Mouse (Mus musculus) midbrain, embryonic 12.5 days (tissue): ENCODE measurements around the gene Wdr90. TPM values are rescaled to one million over a fixed set of nuclear protein-coding genes. Genes with fewer than 3 reads are reported as not detected.
"Not testable (repeated sequence)": the region's sequence is repeated elsewhere in the genome, so short reads cannot be mapped to it uniquely, and the experiment has no call there.

ENCODE experiments used
- ATAC-seq: fragments of 200-750 bp; cut with Nextera tagmentation; 2 replicates; pipeline ENCODE4 v1.8.0; 2017; ENCODE audit warnings: low read depth, moderate TSS enrichment, moderate library complexity; ENCODE audit not compliant: low FRiP score
- H3K27ac ChIP-seq: fragments of 300-500 bp; sonication (generic); replicated peaks from 2 replicates; pipeline ENCODE4 v1.5.1; 2016; ENCODE audit warnings: mild to moderate bottlenecking
- H3K27me3 ChIP-seq: fragments of 300-500 bp; sonication (generic); 2 replicates; pipeline ENCODE4 v1.6.1; 2016; ENCODE audit warnings: mild to moderate bottlenecking
- H3K36me3 ChIP-seq: fragments of 300-500 bp; sonication (generic); 2 replicates; pipeline ENCODE4 v1.6.1; 2016
- H3K4me1 ChIP-seq: fragments of 300-500 bp; sonication (generic); 2 replicates; pipeline ENCODE4 v1.6.1; 2016
- H3K4me2 ChIP-seq: fragments of 300-500 bp; sonication (generic); replicated peaks from 2 replicates; pipeline ENCODE4 v1.6.1; 2016; ENCODE audit warnings: mild to moderate bottlenecking, moderate library complexity
- H3K4me3 ChIP-seq: fragments of 300-500 bp; sonication (generic); 2 replicates; pipeline ENCODE4 v1.5.1; 2016; ENCODE audit warnings: mild to moderate bottlenecking
- H3K9ac ChIP-seq: fragments of 300-500 bp; sonication (generic); replicated peaks from 2 replicates; pipeline ENCODE4 v1.6.1; 2016; ENCODE audit warnings: mild to moderate bottlenecking, moderate library complexity
- H3K9me3 ChIP-seq: fragments of 300-500 bp; sonication (generic); 2 replicates; pipeline ENCODE4 v1.6.1; 2016; ENCODE audit warnings: mild to moderate bottlenecking
- WGBS: fragments of 180-500 bp; shearing (Covaris S2); methylation state at CpG from one replicate; pipeline ENCODE4 v1.1.7; 2016; 5-methylcytosine and 5-hydroxymethylcytosine counted together
- microRNA-seq: library from miRNA; unstranded; fragments of <30 nt; microRNA quantifications from one replicate; pipeline ENCODE4, GENCODE M21; 2017
- polyA plus RNA-seq: library from polyadenylated mRNA; unstranded; fragments of >200 nt; fragmentation: Nextera tagmentation; extraction: Ambion mirVana; gene quantifications from 2 replicates; pipeline ENCODE4 v1.2.1, GENCODE M21; 2016

Gene Wdr90
- polyA plus RNA-seq, 1 experiment from 2014 or later: 38.1 TPM

DNA sequence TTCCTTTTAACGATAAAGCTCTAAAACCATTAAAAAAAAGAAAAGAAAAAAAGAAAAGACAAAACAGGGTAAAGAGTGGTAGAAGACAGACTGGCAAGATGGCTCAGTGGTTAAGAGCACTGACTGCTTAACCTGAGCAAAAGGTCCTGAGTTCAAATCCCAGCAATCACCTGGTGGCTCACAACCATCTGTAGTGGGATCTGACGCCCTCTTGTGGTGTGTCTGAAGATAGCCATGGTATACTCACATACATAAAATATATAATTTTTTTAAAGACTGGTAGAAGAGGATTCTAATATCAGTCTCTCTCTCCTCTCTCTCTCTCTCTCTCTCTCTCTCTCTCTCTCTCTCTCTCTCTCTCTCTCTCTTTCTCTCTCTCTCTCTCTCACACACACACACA lies 53.8 kb downstream of the Wdr90 start:
- 50% methylated on average over 2 of the region's 2 CpGs for WGBS
- not testable (repeated sequence) for H3K4me3 ChIP-seq, H3K9me3 ChIP-seq, H3K9ac ChIP-seq, H3K36me3 ChIP-seq, ATAC-seq, H3K27me3 ChIP-seq, H3K4me2 ChIP-seq
- peaks cover 42% of the 10 kb centered on the region for H3K4me1 ChIP-seq
- H3K27ac ChIP-seq: 0 out of 2 replicates have a peak overlapping the region, but pooled peaks have one; percentile 98

DNA sequence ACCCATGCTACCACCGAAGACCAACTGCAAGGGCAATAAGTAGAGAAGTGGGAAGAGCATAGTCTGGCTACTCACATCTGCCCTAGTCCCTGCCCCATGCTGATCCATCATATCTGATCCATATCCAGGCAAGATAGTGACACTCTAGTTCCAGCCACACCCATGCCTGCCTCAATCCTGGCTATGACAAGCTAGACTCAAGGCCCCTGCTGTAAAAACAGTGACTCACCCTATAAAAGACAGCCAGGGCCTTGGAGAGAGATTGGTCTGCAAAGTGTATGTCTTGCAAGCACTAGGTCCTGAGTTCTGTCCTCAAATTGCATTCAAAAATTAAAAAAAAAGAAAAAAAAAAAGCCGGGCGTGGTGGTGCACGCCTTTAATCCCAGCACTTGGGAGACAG lies 54.8 kb downstream of the Wdr90 start:
- Histone ChIP-seq H3K9me3 (no peaks in the 10 kb centered on the region), H3K4me2 (no peak overlapping the region), H3K36me3 (no peaks in the 10 kb centered on the region), H3K4me1 (peaks cover 47% of the 10 kb centered on the region), H3K4me3 (no peak overlapping the region), H3K27ac (no peak overlapping the region), H3K27me3 (peaks cover 8% of the 10 kb centered on the region; the same call in 1 of the 2 replicates), H3K9ac (no peak overlapping the region)
- ATAC-seq: no peak
- WGBS: 90% methylated on average over 4 of the region's 4 CpGs

DNA sequence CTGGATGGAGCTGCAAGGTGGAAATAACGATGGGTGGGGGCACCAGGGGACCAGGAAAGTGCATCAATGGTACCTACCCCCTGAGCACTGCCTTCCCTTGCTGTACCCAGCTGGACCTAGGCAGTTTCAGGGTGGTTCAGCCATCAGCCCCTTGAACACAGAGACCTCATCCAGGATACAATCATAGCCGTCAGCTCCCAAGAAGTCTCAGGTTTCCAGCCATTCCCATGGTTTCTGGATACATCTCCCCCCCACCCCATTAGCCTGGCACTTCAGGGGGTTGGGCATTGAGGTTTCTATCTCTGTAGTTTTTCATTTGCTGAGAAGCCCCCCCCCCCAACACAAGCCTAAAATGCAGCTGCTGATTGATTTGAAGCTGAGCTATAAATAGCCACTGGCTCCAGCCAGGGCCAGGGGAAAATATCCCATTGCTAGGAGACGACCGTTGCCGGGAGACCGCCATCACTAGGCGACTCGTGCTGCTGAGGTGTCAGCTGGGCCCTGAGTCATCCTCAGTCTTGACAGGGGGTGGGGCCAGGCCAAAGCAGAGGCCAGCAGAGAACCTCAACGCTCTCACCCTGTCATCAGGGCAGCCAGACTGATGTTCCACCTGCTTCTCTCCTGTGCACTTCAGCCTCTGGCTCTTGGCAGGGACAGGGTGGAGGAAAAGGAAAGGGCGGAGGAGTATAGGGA lies 58.3 kb downstream of the Wdr90 start:
- ATAC-seq: peak; percentile 95
- H3K36me3 ChIP-seq: no peaks in the 10 kb centered on the region
- peaks cover 24% of the 10 kb centered on the region for H3K4me1 ChIP-seq
- peak overlapping the region; percentile 13; the same call in 1 of the 2 replicates for H3K4me3 ChIP-seq
- H3K27ac ChIP-seq: peak overlapping the region; percentile 95
- H3K9me3 ChIP-seq: no peaks in the 10 kb centered on the region
- peak overlapping the region; percentile 48 for H3K4me2 ChIP-seq
- WGBS: 9% methylated on average over 10 of the region's 10 CpGs
- peaks cover 8% of the 10 kb centered on the region for H3K27me3 ChIP-seq
- 0 out of 2 replicates have a peak overlapping the region, but pooled peaks have one; percentile 5 for H3K9ac ChIP-seq

DNA sequence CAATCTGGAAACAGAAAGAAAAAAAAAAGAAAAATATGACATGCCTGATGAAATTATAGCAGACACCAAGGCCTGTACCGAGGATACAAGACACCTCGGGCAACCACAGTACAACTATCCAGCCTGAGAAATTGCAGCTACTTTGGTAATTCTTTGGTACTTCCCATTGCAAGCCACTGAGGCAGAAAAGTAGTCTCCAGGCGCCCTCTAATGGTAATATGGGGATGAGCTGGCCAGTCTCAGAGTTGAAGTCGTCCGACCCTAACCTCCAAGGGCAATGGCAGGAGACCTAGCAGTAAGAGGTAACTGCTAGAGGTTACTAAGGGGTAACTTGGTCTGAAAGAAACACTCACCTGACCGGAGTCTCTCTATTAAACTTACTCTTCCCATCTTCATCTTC lies 60.3 kb downstream of the Wdr90 start:
- no peak overlapping the region for H3K9ac ChIP-seq
- WGBS: 7% methylated on average over 6 of the region's 6 CpGs
- no peak overlapping the region for H3K27ac ChIP-seq
- no peak overlapping the region for H3K4me3 ChIP-seq
- no peak for ATAC-seq
- H3K27me3 ChIP-seq: peaks cover 8% of the 10 kb centered on the region
- no peak overlapping the region for H3K4me2 ChIP-seq
- no peaks in the 10 kb centered on the region for H3K9me3 ChIP-seq
- peaks cover 33% of the 10 kb centered on the region for H3K4me1 ChIP-seq
- H3K36me3 ChIP-seq: no peaks in the 10 kb centered on the region

DNA sequence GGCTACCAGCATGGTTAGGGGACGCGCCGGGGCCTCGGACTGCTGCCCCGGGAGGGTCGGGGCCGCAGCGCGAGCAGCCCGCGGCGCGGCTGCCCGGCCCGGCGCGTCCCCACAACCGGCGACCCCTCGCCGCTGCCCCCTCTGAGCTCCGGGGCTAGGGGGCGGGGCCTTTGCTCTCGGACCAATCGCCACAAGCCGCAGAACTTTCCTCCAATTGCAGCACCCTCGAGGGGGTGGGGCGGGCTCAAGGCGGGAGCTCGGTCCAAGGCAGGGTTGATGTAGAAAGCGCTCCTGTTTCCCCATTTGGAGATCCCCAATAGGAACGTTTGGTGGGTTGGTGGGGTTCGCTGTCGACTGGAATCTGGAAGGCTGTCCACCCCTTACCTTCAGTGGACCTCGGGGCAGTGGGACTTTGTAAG lies 64.3 kb downstream of the Wdr90 start, which contains the start of gene Metrn:
Gene Metrn (minus strand): TSS at position 186 of the 419 bp plus-strand sequence.
- peak within 1 kb of the TSS; percentile 93 for H3K27ac ChIP-seq

DNA sequence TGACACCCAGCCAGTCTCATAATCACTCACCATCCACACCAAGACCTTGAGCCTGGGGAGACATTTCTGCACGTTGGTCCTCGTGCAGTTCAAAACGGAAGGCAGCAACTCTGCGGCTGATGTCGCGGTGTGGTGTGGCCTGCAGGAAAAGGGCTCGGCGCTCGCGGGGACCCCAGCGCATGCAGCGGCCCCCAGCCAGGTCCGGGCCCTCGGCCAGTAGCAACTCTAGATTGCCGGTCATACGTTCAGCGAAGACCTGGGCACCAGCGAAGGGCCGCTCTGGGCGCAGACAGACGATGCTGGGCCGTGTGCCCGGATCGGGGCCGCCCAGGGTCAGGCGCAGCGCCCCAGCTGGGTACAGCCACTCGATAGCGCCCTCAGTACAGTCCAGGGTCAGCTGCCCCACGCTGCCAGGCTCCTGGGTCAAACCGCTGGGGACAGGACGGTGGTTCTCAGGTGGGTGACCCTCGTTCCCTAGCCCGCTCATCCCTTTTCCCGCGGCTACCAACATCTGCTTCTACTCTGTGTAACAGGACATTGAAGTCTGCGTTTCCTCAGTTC lies 65.0 kb downstream of the Wdr90 start:
- Histone ChIP-seq H3K27me3 (peaks cover 1% of the 10 kb centered on the region), H3K4me1 (peaks cover 55% of the 10 kb centered on the region), H3K4me3 (peak overlapping the region; percentile 80), H3K9me3 (no peaks in the 10 kb centered on the region), H3K27ac (peak overlapping the region; percentile 93), H3K4me2 (peak overlapping the region; percentile 92), H3K36me3 (no peaks in the 10 kb centered on the region), H3K9ac (peak overlapping the region; percentile 75)
- WGBS: under 1% methylated on average over 37 of the region's 37 CpGs
- ATAC-seq: no peak

More for the DNA sequence above, 64.3 kb downstream of the Wdr90 start, which contains the start of gene Metrn:
- under 1% methylated on average over 34 of the region's 35 CpGs for WGBS
- Histone ChIP-seq H3K9me3 (no peaks in the 10 kb centered on the region), H3K4me1 (peaks cover 50% of the 10 kb centered on the region), H3K27me3 (peaks cover 5% of the 10 kb centered on the region), H3K36me3 (no peaks in the 10 kb centered on the region), H3K9ac (peak within 1 kb of the TSS; percentile 75), H3K4me2 (peak within 1 kb of the TSS; percentile 92), H3K4me3 (peak within 1 kb of the TSS; percentile 80)
- ATAC-seq: peak; percentile 77

DNA sequence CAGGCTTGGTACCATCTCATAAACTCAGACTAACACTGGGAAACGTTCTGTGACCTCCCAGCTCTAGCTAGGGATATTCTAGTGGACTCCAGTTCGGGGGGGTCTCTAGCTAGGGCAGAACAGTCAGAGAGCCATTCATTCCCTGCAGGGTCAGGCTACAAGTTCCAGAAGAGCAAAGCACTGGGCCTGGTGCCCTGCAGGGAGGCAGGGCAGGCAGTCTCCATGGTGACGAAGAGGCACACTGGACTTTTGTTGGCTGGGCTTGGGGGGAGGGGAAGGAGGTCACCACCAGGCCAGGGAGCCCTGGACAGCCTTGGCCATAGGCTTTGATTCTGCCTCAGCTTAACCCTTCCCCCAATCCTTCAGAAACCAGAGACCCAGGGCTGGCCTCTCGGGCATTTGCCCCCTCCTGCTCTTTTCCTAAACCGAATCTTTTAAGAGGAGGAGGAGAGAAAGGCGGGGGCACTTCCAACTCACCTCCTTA lies 65.7 kb downstream of the Wdr90 start, which contains the start of gene AC134908.4:
Gene AC134908.4 (minus strand): TSS at position 51 of the 484 bp plus-strand sequence.
- no peaks in the 10 kb centered on the region for H3K9me3 ChIP-seq
- WGBS: under 1% methylated on average over 6 of the region's 6 CpGs
- H3K4me1 ChIP-seq: peaks cover 61% of the 10 kb centered on the region
- H3K9ac ChIP-seq: peak within 1 kb of the TSS; percentile 75
- peak within 1 kb of the TSS; percentile 80 for H3K4me3 ChIP-seq
- no peak for ATAC-seq
- H3K36me3 ChIP-seq: no peaks in the 10 kb centered on the region
- peak within 1 kb of the TSS; percentile 93 for H3K27ac ChIP-seq
- H3K27me3 ChIP-seq: no peaks in the 10 kb centered on the region
- peak within 1 kb of the TSS; percentile 92 for H3K4me2 ChIP-seq

DNA sequence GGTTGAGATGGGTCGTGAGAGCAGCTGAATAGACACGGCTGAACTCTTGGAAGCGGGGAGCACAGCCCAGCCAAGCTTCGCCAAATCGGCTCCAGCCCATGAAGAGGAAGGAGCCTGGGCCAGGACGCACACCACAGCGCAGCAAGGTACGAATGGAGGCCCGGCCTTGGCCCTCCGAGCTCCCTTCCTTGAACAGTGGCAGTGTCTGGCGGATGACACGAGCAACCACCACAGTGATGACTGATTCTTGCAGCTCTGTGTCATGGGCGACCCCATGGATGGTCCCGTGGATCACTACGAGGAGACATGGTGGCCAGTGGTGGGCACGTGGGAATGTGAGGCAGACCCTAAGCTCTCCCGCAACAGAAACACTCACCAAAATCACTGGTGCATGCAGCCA lies 66.3 kb downstream of the Wdr90 start:
- 0 out of 2 replicates have a peak, but pooled peaks cover 3% of the 10 kb centered on the region for H3K36me3 ChIP-seq
- ATAC-seq: no peak
- H3K27ac ChIP-seq: peak overlapping the region; percentile 93
- peak overlapping the region; percentile 80 for H3K4me3 ChIP-seq
- peaks cover 64% of the 10 kb centered on the region for H3K4me1 ChIP-seq
- peak overlapping the region; percentile 75 for H3K9ac ChIP-seq
- 52% methylated on average over 17 of the region's 17 CpGs for WGBS
- no peaks in the 10 kb centered on the region for H3K27me3 ChIP-seq
- H3K4me2 ChIP-seq: peak overlapping the region; percentile 92
- H3K9me3 ChIP-seq: no peaks in the 10 kb centered on the region

Small RNA genes within 50 kb of the gene (microRNA-seq; reads per million reads assigned to microRNA genes)
- not detected for gene Mir3082

Other genes starting within 250 kb of the Wdr90 start
- 0.85 and 1.5 TPM in 2 replicates for gene Gng13, start 144.3 kb downstream of the Wdr90 start, polyA plus RNA-seq
- 31.4 and 34.5 TPM in 2 replicates for gene Chtf18, start 134.1 kb downstream of the Wdr90 start, polyA plus RNA-seq
- gene Rpusd1, start 133.8 kb downstream of the Wdr90 start, polyA plus RNA-seq: 18.1 and 19.4 TPM in 2 replicates
- gene Mslnl, start 125.5 kb downstream of the Wdr90 start, polyA plus RNA-seq: not detected in 2 replicates
- gene Msln, start 107.1 kb downstream of the Wdr90 start, polyA plus RNA-seq: 0.19 and 0.27 TPM in 2 replicates
- gene Narfl, start 87.7 kb downstream of the Wdr90 start, polyA plus RNA-seq: 24.8 and 24.9 TPM in 2 replicates
- gene Haghl, start 75.8 kb downstream of the Wdr90 start, polyA plus RNA-seq: 114 and 116 TPM in 2 replicates
- 0.40 and 0.68 TPM in 2 replicates for gene Ccdc78, start 74.9 kb downstream of the Wdr90 start, polyA plus RNA-seq
- gene Fam173a, start 68.6 kb downstream of the Wdr90 start, polyA plus RNA-seq: 81.8 and 86.1 TPM in 2 replicates
- gene AC134908.4, start 65.8 kb downstream of the Wdr90 start, polyA plus RNA-seq: not detected in 2 replicates
- gene Metrn, start 64.4 kb downstream of the Wdr90 start, polyA plus RNA-seq: 59.1 and 68.8 TPM in 2 replicates
- gene Fbxl16, start 52.4 kb downstream of the Wdr90 start, polyA plus RNA-seq: 24.8 and 29.4 TPM in 2 replicates
- 28.3 and 28.5 TPM in 2 replicates for gene Wdr24, start 37.9 kb downstream of the Wdr90 start, polyA plus RNA-seq
- gene Jmjd8, start 32.6 kb downstream of the Wdr90 start, polyA plus RNA-seq: 70.7 and 71.1 TPM in 2 replicates
- gene Stub1, start 28.1 kb downstream of the Wdr90 start, polyA plus RNA-seq: 277 and 283 TPM in 2 replicates
- gene Rhbdl1, start 24.2 kb downstream of the Wdr90 start, polyA plus RNA-seq: 5.8 and 6.0 TPM in 2 replicates
- gene Gm20683, start 19.7 kb downstream of the Wdr90 start, polyA plus RNA-seq: 2.5 and 3.7 TPM in 2 replicates
- 17.7 and 21.1 TPM in 2 replicates for gene Rhot2, start 16.6 kb downstream of the Wdr90 start, polyA plus RNA-seq
- gene Mcrip2, start 7.3 kb upstream of the Wdr90 start, polyA plus RNA-seq: 6.8 and 8.5 TPM in 2 replicates
- 59.5 and 65.2 TPM in 2 replicates for gene Mettl26, start 13.6 kb upstream of the Wdr90 start, polyA plus RNA-seq
- gene Wfikkn1, start 19.4 kb upstream of the Wdr90 start, polyA plus RNA-seq: 0.52 and 0.60 TPM in 2 replicates
- 38.0 and 38.8 TPM in 2 replicates for gene Rab40c, start 58.2 kb upstream of the Wdr90 start, polyA plus RNA-seq
- 54.1 and 54.5 TPM in 2 replicates for gene Pigq, start 83.4 kb upstream of the Wdr90 start, polyA plus RNA-seq
- 0.26 and 0.61 TPM in 2 replicates for gene Nhlrc4, start 83.5 kb upstream of the Wdr90 start, polyA plus RNA-seq
- gene A930017K11Rik, start 91.1 kb upstream of the Wdr90 start, polyA plus RNA-seq: 0.13 and 0.14 TPM in 2 replicates
- gene Capn15, start 124.3 kb upstream of the Wdr90 start, polyA plus RNA-seq: 30.4 and 30.6 TPM in 2 replicates
- gene Rab11fip3, start 208.1 kb upstream of the Wdr90 start, polyA plus RNA-seq: 43.1 and 44.8 TPM in 2 replicates
- gene Decr2, start 228.8 kb upstream of the Wdr90 start, polyA plus RNA-seq: 25.1 and 27.7 TPM in 2 replicates
- 48.0 and 50.7 TPM in 2 replicates for gene Nme4, start 234.1 kb upstream of the Wdr90 start, polyA plus RNA-seq